Mouse (Mus musculus) embryo, embryonic 10.5 days (tissue): ENCODE results near the gene Camsap3.

Source experiments
- DNase-seq: peaks from one replicate; pipeline ENCODE4 v3.0.0-alpha.2; 2015; ENCODE audit warnings: low spot score

Gene Camsap3

GRCm38 (mm10) chr8:3656725-3657381 lies 69.8 kb downstream of the Camsap3 start:
- DNase-seq: peak; percentile 53
